Mouse (Mus musculus): ENCODE data around the gene Taf1a. TPM values are rescaled to one million over a fixed set of nuclear protein-coding genes. Genes with fewer than 3 reads are reported as not detected.

Taf1a gene
- total RNA-seq, 2 experiments from 2014 or later: 14.2 to 15.6 TPM

- DNase-seq (ENCODE audit: low spot score in 2 of 2): no peak
Measured at GRCm38 (mm10) chr1:183403396-183403795, 14.6 kb downstream of the Taf1a start.

- no peak for DNase-seq (ENCODE audit: low spot score in 2 of 2)
Measured at GRCm38 (mm10) chr1:183414081-183414727, 25.4 kb downstream of the Taf1a start.

- no peak for DNase-seq (ENCODE audit: low spot score in 2 of 2)
Measured at GRCm38 (mm10) chr1:183417873-183418272, 29.1 kb downstream of the Taf1a start, which contains the start of gene Hhipl2. Gene Hhipl2, plus strand, starts transcription at chr1:183418215.

- DNase-seq (ENCODE audit: low spot score in 2 of 2): no peak
Measured at GRCm38 (mm10) chr1:183419741-183420140, 31.0 kb downstream of the Taf1a start.

- DNase-seq (ENCODE audit: low spot score in 2 of 2): no peak
Measured at GRCm38 (mm10) chr1:183420296-183420695, 31.5 kb downstream of the Taf1a start.

- DNase-seq (ENCODE audit: low spot score in 2 of 2): no peak
Measured at GRCm38 (mm10) chr1:183424100-183424499, 35.3 kb downstream of the Taf1a start.

- DNase-seq (ENCODE audit: low spot score in 2 of 2): no peak
Measured at GRCm38 (mm10) chr1:183434918-183435317, 46.1 kb downstream of the Taf1a start.

GRCm38 (mm10) chr1:183439036-183439435, 50.3 kb downstream of the Taf1a start:
- DNase-seq (ENCODE audit: low spot score in 2 of 2): peak; percentile 67 to 72

- peak; percentile 79 to 85 for DNase-seq (ENCODE audit: low spot score in 2 of 2)
Measured at GRCm38 (mm10) chr1:183442015-183442774, 53.4 kb downstream of the Taf1a start.

- DNase-seq (ENCODE audit: low spot score in 2 of 2): no peak
Measured at GRCm38 (mm10) chr1:183453066-183453465, 64.3 kb downstream of the Taf1a start.

Other genes starting within 250 kb of the Taf1a start
- 1 to 10 TPM; 3.6 to 4.1 TPM for gene Disp1, start 167.5 kb upstream of the Taf1a start, total RNA-seq (2021)
- 10 to 100 TPM; 40.7 to 49.6 TPM for gene Aida, start 92.4 kb upstream of the Taf1a start, total RNA-seq (2021)
- gene Brox, start 91.7 kb upstream of the Taf1a start, total RNA-seq (2021): 10 to 100 TPM; 55.7 to 59.4 TPM
- gene Mia3, start 19.4 kb upstream of the Taf1a start, total RNA-seq (2021): 100 to 1,000 TPM; 232 to 244 TPM
- gene Hhipl2, start 29.2 kb downstream of the Taf1a start, total RNA-seq (2021): 1 to 10 TPM in 1 of 2 experiments, not detected in 1; 1.1 TPM